Mouse (Mus musculus): Measurements from ENCODE around the gene Mdp1.

DNA sequence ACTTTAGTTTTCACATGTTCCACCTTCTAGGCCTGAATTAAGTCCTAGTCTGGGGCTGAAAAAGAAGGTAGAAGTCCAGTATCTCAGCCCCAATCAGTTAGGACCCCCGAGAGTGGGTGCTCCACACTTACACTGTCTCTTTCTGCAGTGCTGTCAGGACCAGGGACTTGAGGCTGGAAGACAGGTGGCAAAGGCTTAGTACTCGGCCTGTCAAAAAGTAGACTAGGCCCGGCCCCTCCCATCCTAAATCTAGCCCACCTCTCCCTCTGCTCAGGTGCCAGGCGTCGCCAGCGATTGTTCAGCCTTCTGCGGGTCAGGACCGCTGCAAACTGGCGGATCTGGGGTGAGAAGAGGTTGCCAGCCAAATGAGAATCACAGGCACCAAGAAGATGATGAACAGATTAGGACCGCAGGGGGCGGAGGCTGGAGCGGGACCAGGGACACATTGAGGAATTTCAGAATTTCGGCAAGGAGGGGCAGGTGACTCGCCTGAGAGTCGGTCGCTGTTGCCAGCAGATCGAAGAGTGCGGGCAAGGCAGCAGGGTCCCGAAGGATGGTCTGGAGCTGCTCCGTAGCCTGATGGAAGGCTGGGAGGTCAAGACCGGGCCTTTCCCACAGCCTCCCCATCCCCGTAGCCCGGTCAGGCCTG lies 25.3 kb downstream of the Mdp1 start:
- no peak for TF ChIP-seq POLR2A (IDR thresholded peaks at IDR 0.05; ENCODE audit: low read depth, low read length)
- no peak for TF ChIP-seq CTCF (conservative IDR thresholded peaks at IDR 0.05; ENCODE audit: insufficient read depth, insufficient read length, low read depth, low read length)
